Mouse (Mus musculus) midbrain, embryonic 11.5 days (tissue): ENCODE results near the gene Shmt1. TPM values are rescaled to one million over a fixed set of nuclear protein-coding genes. Genes with fewer than 3 reads are reported as not detected.

ENCODE experiments used
- ATAC-seq: fragments of 200-750 bp; cut with Nextera tagmentation; 2 replicates; pipeline ENCODE4 v1.8.0; 2017; ENCODE audit warnings: moderate TSS enrichment, moderate library complexity; ENCODE audit not compliant: low FRiP score
- DNase-seq: peaks from one replicate; pipeline ENCODE4 v3.0.0; 2015; ENCODE audit warnings: low spot score; ENCODE audit errors: missing footprints
- H3K27ac ChIP-seq: fragments of 300-500 bp; sonication (generic); 2 replicates; pipeline ENCODE4 v1.5.1; 2014; ENCODE audit warnings: low read depth, low read length
- H3K27me3 ChIP-seq: fragments of 300-500 bp; sonication (generic); 2 replicates; pipeline ENCODE4 v1.6.1; 2014; ENCODE audit warnings: mild to moderate bottlenecking, low read length, moderate library complexity, mixed read lengths; ENCODE audit not compliant: control insufficient read depth, insufficient read depth
- H3K36me3 ChIP-seq: fragments of 300-500 bp; sonication (generic); 2 replicates; pipeline ENCODE4 v1.6.1; 2014; ENCODE audit warnings: mild to moderate bottlenecking, low read length, moderate library complexity, mixed read lengths; ENCODE audit not compliant: control insufficient read depth, insufficient read depth
- H3K4me1 ChIP-seq: fragments of 300-500 bp; sonication (generic); 2 replicates; pipeline ENCODE4 v1.6.1; 2014; ENCODE audit warnings: low read length; ENCODE audit not compliant: control insufficient read depth, insufficient read depth
- H3K4me2 ChIP-seq: fragments of 300-500 bp; sonication (generic); 2 replicates; pipeline ENCODE4 v1.6.1; 2014; ENCODE audit warnings: mild to moderate bottlenecking, moderate library complexity
- H3K4me3 ChIP-seq: fragments of 300-500 bp; sonication (generic); 2 replicates; pipeline ENCODE4 v1.5.1; 2014; ENCODE audit warnings: low read depth, low read length
- H3K9ac ChIP-seq: fragments of 300-500 bp; sonication (generic); 2 replicates; pipeline ENCODE4 v1.6.1; 2014; ENCODE audit warnings: low read length
- H3K9me3 ChIP-seq: fragments of 300-500 bp; sonication (generic); 2 replicates; pipeline ENCODE4 v1.6.1; 2016; ENCODE audit warnings: low read length; ENCODE audit not compliant: control insufficient read depth
- WGBS: fragments of 180-500 bp; shearing (Covaris S2); extraction: QIAGEN DNeasy Blood & Tissue Kit; methylation state at CpG from one replicate; pipeline ENCODE4 v1.1.7; 2014; 5-methylcytosine and 5-hydroxymethylcytosine counted together
- polyA plus RNA-seq: library from polyadenylated mRNA; unstranded; fragments of >200 nt; fragmentation: Nextera tagmentation; extraction: Ambion mirVana; gene quantifications from 2 replicates; pipeline ENCODE4 v1.2.1, GENCODE M21; 2014

Shmt1 gene
- polyA plus RNA-seq, 1 experiment from 2014 or later: 46.2 TPM

- Histone ChIP-seq H3K4me3 (no peak overlapping the region), H3K27ac (no peak overlapping the region), H3K36me3 (no peaks in the 10 kb centered on the region), H3K4me1 (peaks cover 6% of the 10 kb centered on the region; the same call in 1 of the 2 replicates), H3K9ac (no peak overlapping the region), H3K27me3 (no peaks in the 10 kb centered on the region), H3K9me3 (no peaks in the 10 kb centered on the region), H3K4me2 (no peak overlapping the region)
- DNase-seq (no peak), ATAC-seq (no peak)
- 44% methylated on average over 2 of the region's 2 CpGs for WGBS
These were observed 17.4 kb upstream of the Shmt1 start for GRCm38 (mm10) chr11:60828903-60829302.

GRCm38 (mm10) chr11:60827241-60827945 is 15.9 kb upstream of the Shmt1 start:
- no peak overlapping the region for H3K4me2 ChIP-seq
- no peak overlapping the region for H3K27ac ChIP-seq
- DNase-seq (no peak), ATAC-seq (no peak)
- H3K9ac ChIP-seq: no peak overlapping the region
- H3K9me3 ChIP-seq: no peaks in the 10 kb centered on the region
- 7% methylated on average over 4 of the region's 4 CpGs for WGBS
- no peaks in the 10 kb centered on the region for H3K27me3 ChIP-seq
- H3K4me1 ChIP-seq: peaks cover 6% of the 10 kb centered on the region; the same call in 1 of the 2 replicates
- H3K4me3 ChIP-seq: no peak overlapping the region
- no peaks in the 10 kb centered on the region for H3K36me3 ChIP-seq

GRCm38 (mm10) chr11:60826700-60827099 is 15.2 kb upstream of the Shmt1 start:
- Histone ChIP-seq H3K4me3 (no peak overlapping the region), H3K9me3 (no peaks in the 10 kb centered on the region), H3K4me2 (no peak overlapping the region), H3K27me3 (no peaks in the 10 kb centered on the region), H3K4me1 (peaks cover 6% of the 10 kb centered on the region; the same call in 1 of the 2 replicates), H3K36me3 (no peaks in the 10 kb centered on the region), H3K27ac (no peak overlapping the region), H3K9ac (no peak overlapping the region)
- DNase-seq (no peak), ATAC-seq (no peak)
- 31% methylated on average over 1 of the region's 1 CpGs for WGBS

GRCm38 (mm10) chr11:60825191-60825590 is 13.7 kb upstream of the Shmt1 start:
- WGBS: 89% methylated on average over 3 of the region's 3 CpGs

GRCm38 (mm10) chr11:60823771-60824170 is 12.3 kb upstream of the Shmt1 start:
- H3K4me1 ChIP-seq: no peaks in the 10 kb centered on the region
- WGBS: 79% methylated on average over 2 of the region's 2 CpGs
- H3K9ac ChIP-seq: no peak overlapping the region
- no peaks in the 10 kb centered on the region for H3K27me3 ChIP-seq
- no peak for DNase-seq
- no peak overlapping the region for H3K27ac ChIP-seq
- no peak overlapping the region for H3K4me3 ChIP-seq
- no peak overlapping the region for H3K4me2 ChIP-seq
- ATAC-seq: no peak
- H3K9me3 ChIP-seq: no peaks in the 10 kb centered on the region
- H3K36me3 ChIP-seq: no peaks in the 10 kb centered on the region

More at GRCm38 (mm10) chr11:60825191-60825590, 13.7 kb upstream of the Shmt1 start:
- DNase-seq (no peak), ATAC-seq (no peak)
- H3K27me3 ChIP-seq: no peaks in the 10 kb centered on the region
- no peaks in the 10 kb centered on the region for H3K9me3 ChIP-seq
- no peak overlapping the region for H3K4me3 ChIP-seq
- H3K36me3 ChIP-seq: no peaks in the 10 kb centered on the region
- no peak overlapping the region for H3K27ac ChIP-seq
- H3K4me2 ChIP-seq: no peak overlapping the region
- H3K4me1 ChIP-seq: no peaks in the 10 kb centered on the region
- H3K9ac ChIP-seq: no peak overlapping the region

GRCm38 (mm10) chr11:60816398-60816797 is 4.9 kb upstream of the Shmt1 start:
- no peaks in the 10 kb centered on the region for H3K4me1 ChIP-seq
- no peaks in the 10 kb centered on the region for H3K27me3 ChIP-seq
- no peak overlapping the region for H3K9ac ChIP-seq
- no peaks in the 10 kb centered on the region for H3K36me3 ChIP-seq
- WGBS: 68% methylated on average over 5 of the region's 5 CpGs
- no peak overlapping the region for H3K4me2 ChIP-seq
- H3K27ac ChIP-seq: no peak overlapping the region
- ATAC-seq: no peak
- H3K4me3 ChIP-seq: no peak overlapping the region
- DNase-seq: no peak
- H3K9me3 ChIP-seq: no peaks in the 10 kb centered on the region

GRCm38 (mm10) chr11:60811054-60811460 is 461 bp downstream of the Shmt1 start:
- Histone ChIP-seq H3K27me3 (no peaks in the 10 kb centered on the region), H3K27ac (no peak overlapping the region), H3K4me2 (peak overlapping the region; percentile 65), H3K9me3 (no peaks in the 10 kb centered on the region), H3K36me3 (no peaks in the 10 kb centered on the region), H3K4me1 (peaks cover 8% of the 10 kb centered on the region; the same call in 1 of the 2 replicates), H3K9ac (peak overlapping the region; percentile 58; the same call in 1 of the 2 replicates), H3K4me3 (peak overlapping the region; percentile 40)
- 0% methylated on average over 29 of the region's 29 CpGs for WGBS
- peak; percentile 97 for DNase-seq
- ATAC-seq: peak; percentile 99

GRCm38 (mm10) chr11:60810046-60810965 is 1.2 kb downstream of the Shmt1 start:
- no peaks in the 10 kb centered on the region for H3K9me3 ChIP-seq
- 21% methylated on average over 14 of the region's 14 CpGs for WGBS
- ATAC-seq (no peak; the same call in 1 of the 2 replicates), DNase-seq (peak; percentile 84)
- H3K4me1 ChIP-seq: peaks cover 8% of the 10 kb centered on the region; the same call in 1 of the 2 replicates
- H3K36me3 ChIP-seq: no peaks in the 10 kb centered on the region
- peak overlapping the region; percentile 65 for H3K4me2 ChIP-seq
- H3K27ac ChIP-seq: no peak overlapping the region
- peak overlapping the region; percentile 58; the same call in 1 of the 2 replicates for H3K9ac ChIP-seq
- H3K4me3 ChIP-seq: peak overlapping the region; percentile 40
- H3K27me3 ChIP-seq: no peaks in the 10 kb centered on the region

- no peaks in the 10 kb centered on the region for H3K36me3 ChIP-seq
- no peak overlapping the region for H3K9ac ChIP-seq
- ATAC-seq (no peak), DNase-seq (no peak)
- H3K4me2 ChIP-seq: peak overlapping the region; percentile 65
- 71% methylated on average over 1 of the region's 1 CpGs for WGBS
- no peaks in the 10 kb centered on the region for H3K27me3 ChIP-seq
- no peaks in the 10 kb centered on the region for H3K9me3 ChIP-seq
- peak overlapping the region; percentile 40; the same call in 1 of the 2 replicates for H3K4me3 ChIP-seq
- peaks cover 8% of the 10 kb centered on the region; the same call in 1 of the 2 replicates for H3K4me1 ChIP-seq
- no peak overlapping the region for H3K27ac ChIP-seq
These were observed 2.0 kb downstream of the Shmt1 start for GRCm38 (mm10) chr11:60809546-60809945.
